Mouse (Mus musculus): ENCODE data around the gene Mkrn3.

- no peak for TF ChIP-seq POLR2A (IDR thresholded peaks at IDR 0.05; ENCODE audit: insufficient read depth, low read depth, low read length)
- no peak for TF ChIP-seq CTCF (IDR thresholded peaks at IDR 0.05; ENCODE audit: insufficient read depth, low read depth, low read length)
These were observed 13.3 kb downstream of the Mkrn3 start for GRCm38 (mm10) chr7:62406573-62407050.
